Mouse (Mus musculus) erythroblast, embryonic 14.5 days (primary cell): ENCODE measurements at regions not wholly inside any gene's neighbourhood (a gene's known extent, or its start where the extent isn't known, plus 50 kb on each side); places are given as distances from the start of the nearest gene placed in this dataset.

Experiments
- H3K27me3 ChIP-seq: 2 replicates; pipeline ENCODE4 v1.6.1; 2012; ENCODE audit warnings: inconsistent platforms; ENCODE audit not compliant: control insufficient read depth
- H3K36me3 ChIP-seq: 2 replicates; pipeline ENCODE4 v1.6.1; 2012; ENCODE audit warnings: mild to moderate bottlenecking, inconsistent platforms; ENCODE audit not compliant: control insufficient read depth
- H3K4me1 ChIP-seq: 2 replicates; pipeline ENCODE4 v1.6.1; 2012; ENCODE audit warnings: inconsistent platforms; ENCODE audit not compliant: control insufficient read depth
- H3K4me3 ChIP-seq: replicated peaks from 2 replicates; pipeline ENCODE3; 2012; ENCODE audit warnings: moderate library complexity, mild to moderate bottlenecking, inconsistent platforms
- H3K9me3 ChIP-seq: 2 replicates; pipeline ENCODE4 v1.6.1; 2012; ENCODE audit warnings: low read length, inconsistent platforms, mixed read lengths; ENCODE audit not compliant: control insufficient read depth
- GATA1 ChIP-seq: IDR thresholded peaks from 2 replicates; pipeline ENCODE4 v1.6.1; 2012; ENCODE audit warnings: low read length, inconsistent platforms, mixed read lengths
- TAL1 ChIP-seq: IDR thresholded peaks from 3 replicates; pipeline ENCODE4 v1.6.1; 2012; ENCODE audit warnings: low read length, inconsistent platforms, mixed read lengths

DNA sequence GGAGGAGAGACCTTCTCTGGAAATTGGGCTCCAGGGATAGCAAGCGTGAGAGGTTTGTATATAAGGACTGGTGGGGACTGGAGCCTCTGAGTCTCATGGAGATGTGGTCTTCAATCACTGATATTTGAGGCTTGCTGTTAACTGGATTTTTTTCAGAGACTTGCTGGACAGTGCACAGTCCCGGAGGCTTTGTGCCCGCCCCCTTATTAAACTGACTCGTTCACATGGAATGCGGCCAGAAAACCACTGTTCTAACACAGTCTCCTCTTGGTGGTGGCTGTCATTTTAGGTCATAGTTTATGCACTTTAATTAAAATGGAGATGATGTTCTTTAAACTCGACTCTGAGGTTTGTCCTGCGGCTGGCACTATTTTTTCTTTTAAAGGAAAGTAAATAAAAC is 378.9 kb downstream of the Nkx6-1 start:
- TF ChIP-seq TAL1 (no peak), GATA1 (no peak)

DNA sequence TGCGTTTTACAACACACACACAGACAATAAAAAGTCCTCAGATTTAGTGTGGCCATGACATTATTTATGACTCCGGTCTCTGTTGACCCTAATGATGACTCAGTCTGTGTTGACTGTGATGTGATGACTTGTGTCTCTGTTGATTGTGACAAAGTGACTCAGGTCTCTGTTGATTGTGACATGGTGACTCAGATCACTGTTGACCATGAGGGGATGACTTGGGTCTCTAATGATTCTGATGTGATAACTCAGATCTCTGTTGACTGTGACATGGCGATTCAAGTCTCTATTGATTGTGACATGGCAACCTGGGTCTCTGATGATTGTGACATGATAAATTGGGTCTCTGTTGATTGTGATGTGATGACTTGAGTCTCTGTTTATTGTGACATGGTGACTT is 405.0 kb downstream of the Gpat3 start:
- no peaks in the 10 kb centered on the region for H3K4me1 ChIP-seq
- TF ChIP-seq TAL1, result no peak
- TF ChIP-seq GATA1, result no peak
- no peak overlapping the region for H3K4me3 ChIP-seq
- H3K9me3 ChIP-seq, result peaks cover 5% of the 10 kb centered on the region; the same call in 1 of the 2 replicates
- no peaks in the 10 kb centered on the region for H3K36me3 ChIP-seq
- H3K27me3 ChIP-seq, result no peaks in the 10 kb centered on the region

More for the DNA sequence above, 378.9 kb downstream of the Nkx6-1 start:
- Histone ChIP-seq H3K4me1 (no peaks in the 10 kb centered on the region), H3K9me3 (peaks cover 6% of the 10 kb centered on the region; the same call in 1 of the 2 replicates), H3K27me3 (no peaks in the 10 kb centered on the region), H3K36me3 (no peaks in the 10 kb centered on the region), H3K4me3 (no peak overlapping the region)

DNA sequence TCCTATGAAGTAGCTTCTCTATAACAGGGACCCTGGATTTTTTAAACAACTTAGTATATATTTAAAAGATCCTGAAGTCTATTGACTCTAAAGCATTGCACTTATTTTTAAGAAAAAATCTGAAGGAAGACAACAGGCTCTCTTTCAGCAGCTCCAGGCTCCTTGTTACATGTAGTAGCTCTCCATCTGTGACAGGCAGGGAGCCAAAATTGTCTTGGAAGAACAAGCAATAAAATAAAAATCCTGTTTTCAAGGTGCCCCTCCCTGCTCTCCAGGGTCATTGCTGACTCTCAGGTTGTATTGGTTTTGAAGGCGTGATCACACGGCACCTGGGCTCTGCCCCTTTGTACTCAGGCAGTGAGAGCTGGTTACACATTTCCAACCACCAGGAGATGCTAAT is 397.1 kb downstream of the Gpat3 start:
- no peaks in the 10 kb centered on the region for H3K36me3 ChIP-seq
- H3K27me3 ChIP-seq, result no peaks in the 10 kb centered on the region
- TF ChIP-seq TAL1 (no peak), GATA1 (no peak)

DNA sequence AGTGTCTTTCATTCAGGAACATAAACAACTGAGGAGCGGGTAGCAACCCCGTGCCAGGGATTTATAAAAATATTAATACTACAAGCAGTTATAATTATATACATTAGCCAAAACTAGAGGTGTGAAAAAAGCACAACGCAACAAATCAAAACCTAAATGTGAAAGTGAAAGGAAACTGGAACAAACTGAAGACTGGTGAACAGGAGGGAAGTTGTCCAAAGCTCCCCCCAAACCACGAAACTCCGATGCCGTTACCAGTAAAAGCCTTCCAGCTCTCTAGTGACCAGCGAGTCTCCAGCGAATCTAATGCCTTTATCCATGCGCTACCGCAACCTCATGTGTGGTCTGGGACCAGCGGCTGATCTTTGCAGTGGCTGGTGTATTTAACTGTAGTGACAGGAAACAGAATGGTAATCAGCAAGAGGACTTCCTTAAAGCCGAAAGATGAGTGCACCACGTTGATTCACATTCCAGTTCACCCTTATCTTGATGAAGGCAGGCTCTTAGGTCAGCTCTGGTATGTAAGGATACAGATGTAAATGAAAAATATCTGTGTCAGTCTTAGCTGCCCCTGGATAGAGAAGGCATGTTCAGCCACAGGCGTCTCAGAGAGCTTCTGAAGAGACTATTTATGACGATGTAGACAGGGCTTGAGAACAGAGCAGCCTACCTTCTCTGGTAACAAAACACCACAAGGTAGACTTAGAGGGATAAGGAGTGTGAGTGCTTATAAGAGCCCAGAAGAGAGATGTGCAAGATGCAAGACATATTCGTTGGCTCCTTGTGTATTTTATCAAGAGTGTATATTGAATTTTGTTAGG is 394.0 kb downstream of the Gpat3 start:
- TF ChIP-seq GATA1 (no peak), TAL1 (no peak)
- Histone ChIP-seq H3K27me3 (no peaks in the 10 kb centered on the region), H3K36me3 (no peaks in the 10 kb centered on the region), H3K9me3 (peaks cover 19% of the 10 kb centered on the region), H3K4me1 (no peaks in the 10 kb centered on the region), H3K4me3 (no peak overlapping the region)

More for the DNA sequence above, 397.1 kb downstream of the Gpat3 start:
- no peak overlapping the region for H3K4me3 ChIP-seq
- H3K4me1 ChIP-seq, result no peaks in the 10 kb centered on the region
- H3K9me3 ChIP-seq, result peaks cover 2% of the 10 kb centered on the region; the same call in 1 of the 2 replicates

DNA sequence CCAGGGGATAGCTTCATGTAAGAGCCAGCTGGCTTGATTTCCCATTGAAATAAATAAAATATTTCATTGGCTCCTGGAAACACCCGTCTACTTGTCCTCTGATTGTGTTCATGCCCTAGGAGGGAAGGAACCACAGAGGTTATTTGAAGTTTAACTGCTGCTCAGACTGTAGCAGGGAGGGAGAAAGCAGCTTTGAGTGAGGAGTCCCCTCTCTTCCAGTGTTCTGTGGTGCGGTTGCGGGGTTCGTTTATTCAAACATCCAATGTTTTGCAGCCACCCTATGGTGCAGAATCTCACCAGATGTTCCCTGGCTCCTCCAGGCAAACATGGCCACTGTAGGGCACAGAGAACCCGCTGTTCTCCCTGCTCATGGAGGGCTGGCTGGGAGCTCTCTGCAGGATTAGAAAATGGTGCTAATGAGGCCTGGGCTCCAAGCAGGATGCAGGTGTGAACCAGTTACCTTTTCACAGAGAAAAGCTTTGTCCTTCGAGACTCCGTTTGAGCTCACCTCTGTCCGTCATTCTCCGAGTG is 390.7 kb downstream of the Gpat3 start:
- H3K36me3 ChIP-seq, result no peaks in the 10 kb centered on the region
- H3K4me1 ChIP-seq, result no peaks in the 10 kb centered on the region
- peaks cover 25% of the 10 kb centered on the region for H3K9me3 ChIP-seq
- TF ChIP-seq GATA1 (no peak), TAL1 (no peak)
- H3K27me3 ChIP-seq, result no peaks in the 10 kb centered on the region
- no peak overlapping the region for H3K4me3 ChIP-seq

DNA sequence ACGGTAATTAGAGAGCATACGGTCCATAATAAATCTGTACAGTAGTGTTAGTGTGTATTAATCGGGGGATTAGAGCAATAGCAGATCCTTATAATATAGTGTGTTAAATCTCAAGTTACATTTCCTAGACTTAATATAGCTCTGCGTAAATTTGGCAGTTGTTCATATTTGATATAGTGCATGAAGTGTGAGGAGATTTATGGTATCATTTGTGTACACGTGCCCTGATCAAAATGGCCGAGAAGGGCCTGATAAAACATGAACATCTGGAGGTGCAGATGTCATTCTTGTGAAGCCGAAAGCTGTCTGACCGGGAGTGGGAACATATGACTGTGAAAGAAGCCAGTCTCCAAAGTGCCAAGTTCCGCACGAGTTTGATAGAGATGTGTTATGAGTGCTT is 376.9 kb downstream of the Gpat3 start:
- no peaks in the 10 kb centered on the region for H3K4me1 ChIP-seq
- TF ChIP-seq GATA1 (no peak), TAL1 (no peak)
- no peak overlapping the region for H3K4me3 ChIP-seq
- H3K27me3 ChIP-seq, result no peaks in the 10 kb centered on the region
- peaks cover 10% of the 10 kb centered on the region for H3K9me3 ChIP-seq
- no peaks in the 10 kb centered on the region for H3K36me3 ChIP-seq

DNA sequence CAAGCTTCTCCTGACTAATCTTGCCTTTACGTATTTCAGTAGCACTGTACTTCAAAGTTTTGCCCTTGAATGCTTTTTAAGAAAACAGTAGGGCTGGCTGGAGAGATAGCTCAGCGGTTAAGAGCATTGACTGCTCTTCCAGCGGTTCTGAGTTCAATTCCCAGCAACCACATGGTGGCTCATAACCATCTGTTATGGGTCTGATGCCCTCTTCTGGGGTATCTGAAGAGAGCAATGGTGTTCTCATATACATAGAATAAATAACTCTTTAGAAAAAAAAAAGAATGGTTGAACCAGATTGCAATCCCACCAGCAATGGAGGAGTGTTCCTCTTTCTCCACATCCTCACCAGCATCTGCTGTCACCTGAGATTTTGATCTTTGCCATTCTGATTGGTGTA is 372.6 kb downstream of the Gpat3 start:
- TF ChIP-seq TAL1 (no peak), GATA1 (no peak)
- Histone ChIP-seq H3K4me3 (no peak overlapping the region), H3K36me3 (no peaks in the 10 kb centered on the region), H3K9me3 (peaks cover 15% of the 10 kb centered on the region), H3K4me1 (no peaks in the 10 kb centered on the region), H3K27me3 (no peaks in the 10 kb centered on the region)

DNA sequence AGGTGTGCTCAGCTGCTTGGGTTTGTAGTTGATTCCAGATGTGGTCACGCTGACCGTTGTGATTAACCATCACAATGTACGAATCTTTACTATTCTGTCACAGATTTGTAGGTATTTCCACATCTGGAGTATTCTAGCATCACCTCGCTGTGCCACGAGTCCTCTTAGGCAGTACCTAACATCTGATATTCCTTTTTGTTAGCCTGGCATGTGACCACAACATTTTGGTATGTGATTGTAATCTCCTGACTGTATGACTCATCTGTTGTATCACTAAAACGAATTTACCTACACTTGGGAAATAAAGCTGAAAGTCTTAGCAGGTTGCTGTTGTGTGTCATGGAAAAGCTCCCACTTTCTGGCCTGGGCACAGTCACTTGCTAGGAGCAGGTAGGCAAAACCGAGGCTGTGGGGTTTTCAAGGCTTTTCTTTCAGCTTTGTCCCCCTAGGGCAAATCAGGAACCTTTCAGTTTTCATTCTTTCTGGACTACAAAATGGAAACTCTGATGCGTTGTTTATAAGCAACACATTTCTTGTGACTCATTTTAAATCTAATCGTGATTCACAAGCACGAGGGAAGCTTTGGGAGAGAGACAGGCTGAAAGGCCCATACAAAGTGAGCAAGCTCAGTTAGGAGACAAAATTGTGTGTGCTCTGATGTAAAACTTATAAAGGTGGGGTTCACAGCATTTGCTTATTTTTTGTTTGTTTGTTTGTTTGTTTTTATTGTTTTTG is 371.5 kb downstream of the Gpat3 start:
- H3K27me3 ChIP-seq, result no peaks in the 10 kb centered on the region

DNA sequence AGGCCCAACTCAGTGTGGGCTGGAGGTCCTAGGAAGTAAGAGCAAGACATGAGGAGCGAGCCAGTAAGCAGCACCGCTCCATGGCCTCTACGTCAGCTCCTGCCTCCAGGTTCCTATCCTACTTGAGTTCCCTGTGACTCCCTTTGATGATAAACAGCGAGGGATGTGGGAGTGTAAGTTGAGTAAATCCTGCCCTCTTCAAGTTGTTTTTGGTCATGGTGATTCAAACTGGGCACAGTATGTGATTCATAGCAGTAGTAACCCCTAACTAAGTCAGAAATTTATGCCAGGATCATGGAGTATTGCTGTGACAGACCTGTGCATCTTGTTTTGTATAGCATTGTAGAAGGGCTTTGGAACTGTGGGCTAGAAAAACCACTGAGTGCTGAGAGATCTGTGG is 366.5 kb downstream of the Gpat3 start:
- H3K4me3 ChIP-seq, result no peak overlapping the region
- no peaks in the 10 kb centered on the region for H3K27me3 ChIP-seq
- H3K36me3 ChIP-seq, result no peaks in the 10 kb centered on the region
- peaks cover 18% of the 10 kb centered on the region for H3K9me3 ChIP-seq
- TF ChIP-seq GATA1 (no peak), TAL1 (no peak)
- H3K4me1 ChIP-seq, result no peaks in the 10 kb centered on the region

More for the DNA sequence above, 371.5 kb downstream of the Gpat3 start:
- Histone ChIP-seq H3K9me3 (peaks cover 18% of the 10 kb centered on the region), H3K4me3 (no peak overlapping the region), H3K36me3 (no peaks in the 10 kb centered on the region), H3K4me1 (no peaks in the 10 kb centered on the region)
- TF ChIP-seq GATA1 (no peak), TAL1 (no peak)
